Mouse (Mus musculus) ES-E14 (cell line): ENCODE measurements around the gene Actl11. TPM values are rescaled to one million over a fixed set of nuclear protein-coding genes. Genes with fewer than 3 reads are reported as not detected.
A peak's percentile ranks its signal among the peaks of the same experiment; 100 is the strongest.

Source experiments
- DNase-seq: peaks from one replicate; pipeline ENCODE4 v3.0.0-alpha.2; 2013; ENCODE audit warnings: low read depth, low spot score
- H3K27ac ChIP-seq: 2 replicates; pipeline ENCODE4 v1.5.1; 2012; ENCODE audit warnings: low read depth, mild to moderate bottlenecking, low read length, moderate library complexity, mixed read lengths; ENCODE audit not compliant: poor library complexity, insufficient read depth, severe bottlenecking
- H3K36me3 ChIP-seq: 2 replicates; pipeline ENCODE4 v1.6.1; 2012; ENCODE audit warnings: mild to moderate bottlenecking, low read length, moderate library complexity, mixed read lengths; ENCODE audit not compliant: control insufficient read depth, poor library complexity, insufficient read depth, severe bottlenecking
- H3K4me1 ChIP-seq, 2 experiments: fragments of 150-350 bp in 1 of 2; sonication (generic) in 1 of 2; 2 replicates each; pipeline ENCODE4 v1.6.1; 2012; ENCODE audit warnings: low read length in 2 of 2, mild to moderate bottlenecking in 1 of 2, mixed read lengths in 1 of 2; ENCODE audit not compliant: control insufficient read depth in 2 of 2, insufficient read depth in 2 of 2, poor library complexity in 1 of 2
- H3K4me3 ChIP-seq, 2 experiments: fragments of 150-350 bp in 1 of 2; sonication (generic) in 1 of 2; 2 replicates each; pipeline ENCODE4 v1.5.1; 2012; ENCODE audit warnings: low read length in 2 of 2, low read depth in 1 of 2, mild to moderate bottlenecking in 1 of 2, mixed read lengths in 1 of 2; ENCODE audit not compliant: insufficient read depth in 1 of 2, poor library complexity in 1 of 2, severe bottlenecking in 1 of 2
- H3K9ac ChIP-seq: 2 replicates; pipeline ENCODE4 v1.6.1; 2012; ENCODE audit warnings: low read depth, mild to moderate bottlenecking, low read length, mixed read lengths; ENCODE audit not compliant: poor library complexity, insufficient read depth, severe bottlenecking
- H3K9me3 ChIP-seq: fragments of 150-350 bp; sonication (generic); 2 replicates; pipeline ENCODE4 v1.6.1; 2012; ENCODE audit warnings: low read depth, mild to moderate bottlenecking, low read length; ENCODE audit not compliant: control insufficient read depth, insufficient read depth
- CHD2 ChIP-seq: IDR thresholded peaks from 2 replicates; pipeline ENCODE4 v1.6.1; 2014; ENCODE audit warnings: mild to moderate bottlenecking, low read depth, low read length, inconsistent platforms
- HCFC1 ChIP-seq: IDR thresholded peaks from 2 replicates; pipeline ENCODE4 v1.6.1; 2012; ENCODE audit warnings: low read length, inconsistent platforms, borderline replicate concordance; ENCODE audit not compliant: insufficient read depth
- MAFK ChIP-seq: IDR thresholded peaks from 2 replicates; pipeline ENCODE4 v1.6.1; 2014; ENCODE audit warnings: mild to moderate bottlenecking, low read depth, low read length, inconsistent platforms; ENCODE audit not compliant: insufficient read depth
- ZC3H11A ChIP-seq: IDR thresholded peaks from 2 replicates; pipeline ENCODE4 v1.6.1; 2012; ENCODE audit warnings: low read depth, mild to moderate bottlenecking, inconsistent platforms, low read length, borderline replicate concordance
- ZNF384 ChIP-seq: IDR thresholded peaks from 2 replicates; pipeline ENCODE4 v1.6.1; 2012; ENCODE audit warnings: low read depth, low read length, inconsistent platforms
- in situ Hi-C, 2 experiments: fragments of 600-800 bp; cut with MboI; formaldehyde crosslinking; loops; one replicate each; pipeline ENCODE4 v1.15.1; 2025; ENCODE audit warnings: low sequenced_read_pairs in 2 of 2, inconsistent platforms in 1 of 2; ENCODE audit not compliant: unreplicated experiment in 2 of 2
- total RNA-seq: library from RNA; depleted of rRNA; stranded (reverse); fragments of 300-350 nt; gene quantifications from 2 replicates; pipeline ENCODE4 v1.2.3, GENCODE M21; 2012; rRNA removed

Gene Actl11
- not detected in 2 replicates for total RNA-seq

GRCm38 (mm10) chr9:107928169-107928568, at the start of gene Actl11:
Gene Actl11 (plus strand): TSS chr9:107928469.
- DNase-seq: no peak
- no peak within 1 kb of the TSS for H3K4me3 ChIP-seq
- peaks cover 3 to 8% of the 10 kb centered on the region in 2 experiments; a peak in 2 of 4 replicates for H3K4me1 ChIP-seq
- no peaks in the 10 kb centered on the region for H3K9me3 ChIP-seq
- in situ Hi-C loops: no loop called here
- no peak within 1 kb of the TSS for H3K9ac ChIP-seq
- H3K27ac ChIP-seq: no peak within 1 kb of the TSS
- H3K36me3 ChIP-seq: no peaks in the 10 kb centered on the region
- TF ChIP-seq CHD2: no peak
- TF ChIP-seq ZC3H11A: no peak
- no peak for TF ChIP-seq MAFK
- TF ChIP-seq ZNF384: no peak
- no peak for TF ChIP-seq HCFC1

GRCm38 (mm10) chr9:107880411-107880810, 47.9 kb upstream of the Actl11 start:
- H3K4me3 ChIP-seq: no peak overlapping the region
- H3K27ac ChIP-seq: no peak overlapping the region
- no peaks in the 10 kb centered on the region for H3K4me1 ChIP-seq
- no peak for TF ChIP-seq CHD2
- TF ChIP-seq ZC3H11A: no peak
- TF ChIP-seq ZNF384: no peak
- no peak for TF ChIP-seq MAFK
- TF ChIP-seq HCFC1: no peak
- H3K36me3 ChIP-seq: no peaks in the 10 kb centered on the region
- DNase-seq: no peak
- in situ Hi-C loops: no loop called here
- no peak overlapping the region for H3K9ac ChIP-seq
- no peaks in the 10 kb centered on the region for H3K9me3 ChIP-seq

- Histone ChIP-seq H3K9me3 (no peaks in the 10 kb centered on the region), H3K27ac (no peak within 1 kb of the TSS), H3K4me3 (peak within 1 kb of the TSS; percentile 71 to 80), H3K36me3 (no peaks in the 10 kb centered on the region), H3K4me1 (no peaks in the 10 kb centered on the region), H3K9ac (peak within 1 kb of the TSS; percentile 45; the same call in 1 of the 2 replicates)
- in situ Hi-C loops: no loop called here
- peak; percentile 77 for DNase-seq
- TF ChIP-seq ZNF384 (no peak), CHD2 (no peak), MAFK (no peak), ZC3H11A (no peak), HCFC1 (peak; percentile 89)
Measured at GRCm38 (mm10) chr9:107887804-107888266, 40.4 kb upstream of the Actl11 start, which contains the start of gene Mon1a. Gene Mon1a (plus strand): TSS chr9:107888151.

- H3K9me3 ChIP-seq: no peaks in the 10 kb centered on the region
- H3K36me3 ChIP-seq: no peaks in the 10 kb centered on the region
- no peak for DNase-seq
- TF ChIP-seq MAFK (no peak), HCFC1 (no peak), ZC3H11A (no peak), CHD2 (no peak), ZNF384 (no peak)
- H3K4me3 ChIP-seq: peak overlapping the region; percentile 71 to 80
- in situ Hi-C loops: no loop called here
- H3K27ac ChIP-seq: no peak overlapping the region
- peak overlapping the region; percentile 45; the same call in 1 of the 2 replicates for H3K9ac ChIP-seq
- no peaks in the 10 kb centered on the region for H3K4me1 ChIP-seq
Measured at GRCm38 (mm10) chr9:107888267-107888850, 39.9 kb upstream of the Actl11 start.
